Mouse (Mus musculus) cerebellum, adult 2 months (tissue): Measurements from ENCODE around the gene Tdrd6. TPM values are rescaled to one million over a fixed set of nuclear protein-coding genes. Genes with fewer than 3 reads are reported as not detected.

ENCODE experiments used
- DNase-seq, 2 experiments: peaks; one replicate each; pipeline ENCODE4 v3.0.0; 2021
- H3K27ac ChIP-seq: fragments of 200-500 bp; 2 replicates; pipeline ENCODE4 v1.5.1; 2012; ENCODE audit warnings: low read length, control low read depth, inconsistent platforms; ENCODE audit not compliant: insufficient read depth
- H3K27me3 ChIP-seq: fragments of 200-500 bp; 2 replicates; pipeline ENCODE4 v1.6.1; 2012; ENCODE audit warnings: inconsistent platforms, mild to moderate bottlenecking, low read length, moderate library complexity; ENCODE audit not compliant: control insufficient read depth, insufficient read depth
- H3K4me1 ChIP-seq: fragments of 200-500 bp; 2 replicates; pipeline ENCODE4 v1.6.1; 2011; ENCODE audit warnings: low read length; ENCODE audit not compliant: control insufficient read depth, insufficient read depth
- H3K4me3 ChIP-seq: fragments of 200-500 bp; replicated peaks from 2 replicates; pipeline ENCODE3; 2011; ENCODE audit warnings: mild to moderate bottlenecking, low read depth, low read length, control low read depth; ENCODE audit not compliant: insufficient read depth
- CTCF ChIP-seq: fragments of 200-500 bp; IDR thresholded peaks from 2 replicates; pipeline ENCODE4 v1.5.1; 2011; ENCODE audit warnings: low read depth, mild to moderate bottlenecking, control low read depth, low read length, moderate library complexity, borderline replicate concordance; ENCODE audit not compliant: insufficient read depth
- POLR2A ChIP-seq: fragments of 200-500 bp; IDR thresholded peaks from 2 replicates; pipeline ENCODE4 v1.6.1; 2011; ENCODE audit warnings: low read length, control low read depth, borderline replicate concordance; ENCODE audit not compliant: insufficient read depth
- WGBS: fragments of 180-500 bp; shearing (Covaris S2); methylation state at CpG from one replicate; pipeline ENCODE4 v1.1.7; 2018; 5-methylcytosine and 5-hydroxymethylcytosine counted together
- polyA plus RNA-seq: library from polyadenylated mRNA; depleted of rRNA; stranded (reverse); fragments of >200 nt; gene quantifications from 2 replicates; pipeline ENCODE4 v1.2.3, GENCODE M21; 2012

The Tdrd6 gene
- polyA plus RNA-seq, 1 experiment: 1.9 TPM

- no peaks in the 10 kb centered on the region for H3K4me1 ChIP-seq
- no peak for DNase-seq
- no peak overlapping the region for H3K27ac ChIP-seq
- H3K4me3 ChIP-seq: no peak overlapping the region
- no peak for TF ChIP-seq CTCF
- TF ChIP-seq POLR2A: no peak
- WGBS: 96% methylated on average over 1 of the region's 1 CpGs
- H3K27me3 ChIP-seq: no peaks in the 10 kb centered on the region
Observed at GRCm38 (mm10) chr17:43640825-43641224, 10.7 kb upstream of the Tdrd6 start.

DNA sequence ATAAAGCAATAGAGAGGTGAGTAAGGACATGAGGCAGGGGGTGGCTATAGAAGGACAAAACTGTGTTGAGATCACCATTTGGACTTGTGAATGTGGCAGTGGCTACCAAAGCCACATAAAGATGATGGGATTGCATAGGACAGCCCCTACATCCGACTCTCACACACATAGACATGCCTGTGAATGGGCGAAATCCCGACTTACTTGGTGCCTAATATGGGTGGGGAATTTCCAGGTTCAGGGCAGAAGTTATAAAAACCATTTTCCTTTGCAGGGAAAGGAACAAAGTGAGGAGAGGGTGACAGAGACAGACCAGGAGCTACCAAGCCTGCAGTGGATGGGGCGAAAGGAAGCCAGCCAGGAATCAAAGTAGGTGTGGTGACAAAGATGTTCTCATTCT is 7.0 kb upstream of the Tdrd6 start:
- DNase-seq: no peak
- H3K27me3 ChIP-seq: no peaks in the 10 kb centered on the region
- H3K4me3 ChIP-seq: no peak overlapping the region
- over 99% methylated on average over 4 of the region's 4 CpGs for WGBS
- H3K4me1 ChIP-seq: no peaks in the 10 kb centered on the region
- H3K27ac ChIP-seq: no peak overlapping the region
- TF ChIP-seq POLR2A: no peak
- TF ChIP-seq CTCF: no peak

GRCm38 (mm10) chr17:43630427-43630760 is 295 bp upstream of the Tdrd6 start:
- H3K27me3 ChIP-seq: peaks cover 3% of the 10 kb centered on the region; the same call in 1 of the 2 replicates
- H3K4me1 ChIP-seq: no peaks in the 10 kb centered on the region; the same call in 1 of the 2 replicates
- no peak overlapping the region for H3K27ac ChIP-seq
- H3K4me3 ChIP-seq: no peak overlapping the region
- DNase-seq: no peak
- TF ChIP-seq CTCF (no peak), POLR2A (no peak)
- 32% methylated on average over 13 of the region's 13 CpGs for WGBS

- no peak for DNase-seq
- TF ChIP-seq POLR2A: no peak
- TF ChIP-seq CTCF: no peak
- no peak overlapping the region for H3K4me3 ChIP-seq
- H3K27ac ChIP-seq: no peak overlapping the region
- WGBS: 29% methylated on average over 24 of the region's 24 CpGs
- H3K27me3 ChIP-seq: peaks cover 3% of the 10 kb centered on the region; the same call in 1 of the 2 replicates
- H3K4me1 ChIP-seq: no peaks in the 10 kb centered on the region; the same call in 1 of the 2 replicates
Observed at GRCm38 (mm10) chr17:43629026-43629495, 1.0 kb downstream of the Tdrd6 start.

DNA sequence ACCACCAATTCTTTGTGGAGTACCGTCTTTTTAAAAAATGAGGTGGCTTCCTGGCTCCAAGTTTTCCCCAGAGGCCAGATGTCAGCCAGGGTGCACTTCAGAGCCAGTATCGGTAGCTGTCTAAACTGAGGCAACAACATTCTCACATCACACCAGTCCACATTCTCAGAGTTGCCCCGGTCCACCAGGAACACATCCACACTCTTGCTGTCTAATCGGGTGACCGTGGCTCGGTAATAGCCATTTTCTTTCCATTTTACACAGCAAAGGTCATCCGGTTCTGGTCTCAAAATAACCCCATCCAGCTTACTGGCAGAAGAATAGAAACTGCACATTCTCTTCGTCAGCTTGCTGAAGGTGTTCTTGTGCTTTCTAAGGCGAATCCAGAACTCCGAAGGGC is 1.9 kb downstream of the Tdrd6 start:
- Histone ChIP-seq H3K27ac (no peak overlapping the region), H3K4me3 (no peak overlapping the region), H3K27me3 (peaks cover 3% of the 10 kb centered on the region; the same call in 1 of the 2 replicates), H3K4me1 (no peaks in the 10 kb centered on the region; the same call in 1 of the 2 replicates)
- DNase-seq: no peak
- TF ChIP-seq CTCF: no peak
- WGBS: 89% methylated on average over 10 of the region's 10 CpGs

GRCm38 (mm10) chr17:43622076-43622475 is 8.0 kb downstream of the Tdrd6 start:
- H3K27me3 ChIP-seq: no peaks in the 10 kb centered on the region
- TF ChIP-seq POLR2A (no peak), CTCF (no peak)
- H3K4me1 ChIP-seq: no peaks in the 10 kb centered on the region
- no peak for DNase-seq
- H3K4me3 ChIP-seq: no peak overlapping the region
- no peak overlapping the region for H3K27ac ChIP-seq
- WGBS: 91% methylated on average over 10 of the region's 10 CpGs

DNA sequence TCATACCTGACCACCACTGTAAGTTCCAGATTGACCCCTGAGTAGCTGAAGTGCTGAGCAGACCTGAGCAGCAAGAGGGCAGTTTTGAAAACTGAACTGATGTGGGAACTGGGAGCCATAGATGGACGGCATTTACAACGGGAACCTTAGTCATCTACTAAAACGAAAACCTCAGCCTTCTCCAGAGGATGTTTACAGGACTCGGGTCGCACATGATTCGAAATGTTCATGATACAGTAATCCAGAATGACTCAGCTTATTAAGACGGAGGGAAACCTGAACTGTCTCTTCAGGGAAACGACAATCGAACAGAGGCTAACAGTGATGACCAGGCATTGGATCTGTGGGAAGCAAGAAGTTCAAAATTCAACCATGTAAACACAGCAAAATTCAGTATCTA is 10.9 kb downstream of the Tdrd6 start:
- DNase-seq: no peak
- Histone ChIP-seq H3K4me3 (no peak overlapping the region), H3K4me1 (no peaks in the 10 kb centered on the region), H3K27me3 (no peaks in the 10 kb centered on the region), H3K27ac (no peak overlapping the region)
- TF ChIP-seq CTCF (no peak), POLR2A (no peak)
- WGBS: 92% methylated on average over 9 of the region's 9 CpGs

- DNase-seq: no peak
- no peak for TF ChIP-seq CTCF
- no peak for TF ChIP-seq POLR2A
- no peak overlapping the region for H3K27ac ChIP-seq
- no peaks in the 10 kb centered on the region for H3K27me3 ChIP-seq
- H3K4me3 ChIP-seq: no peak overlapping the region
- WGBS: 77% methylated on average over 3 of the region's 3 CpGs
- H3K4me1 ChIP-seq: no peaks in the 10 kb centered on the region
Observed at GRCm38 (mm10) chr17:43612221-43612620, 17.9 kb downstream of the Tdrd6 start.
